Mouse (Mus musculus) forebrain, embryonic 16.5 days (tissue): ENCODE measurements around the gene Esyt1. TPM values are rescaled to one million over a fixed set of nuclear protein-coding genes. Genes with fewer than 3 reads are reported as not detected.
A peak's percentile ranks its signal among the peaks of the same experiment; 100 is the strongest.
"Not testable (repeated sequence)": the region's sequence is repeated elsewhere in the genome, so short reads cannot be mapped to it uniquely, and the experiment has no call there.

Experiments used
- ATAC-seq: fragments of 200-750 bp; cut with Nextera tagmentation; 2 replicates; pipeline ENCODE4 v1.8.0; 2017; ENCODE audit warnings: mild to moderate bottlenecking, moderate library complexity
- H3K27ac ChIP-seq: fragments of 300-500 bp; sonication (generic); 2 replicates; pipeline ENCODE4 v1.5.1; 2014; ENCODE audit warnings: low read length, control low read depth
- H3K27me3 ChIP-seq: fragments of 300-500 bp; sonication (generic); replicated peaks from 2 replicates; pipeline ENCODE4 v1.6.1; 2014; ENCODE audit warnings: low read length; ENCODE audit not compliant: control insufficient read depth, insufficient read depth
- H3K36me3 ChIP-seq: fragments of 300-500 bp; sonication (generic); 2 replicates; pipeline ENCODE4 v1.6.1; 2014; ENCODE audit not compliant: control insufficient read depth, insufficient read depth
- H3K4me1 ChIP-seq: fragments of 300-500 bp; sonication (generic); replicated peaks from 2 replicates; pipeline ENCODE4 v1.6.1; 2014; ENCODE audit warnings: low read length; ENCODE audit not compliant: control insufficient read depth, insufficient read depth
- H3K4me2 ChIP-seq: fragments of 300-500 bp; sonication (generic); 2 replicates; pipeline ENCODE4 v1.6.1; 2014; ENCODE audit warnings: mild to moderate bottlenecking, low read length, control low read depth
- H3K4me3 ChIP-seq: fragments of 300-500 bp; sonication (generic); replicated peaks from 2 replicates; pipeline ENCODE4 v1.5.1; 2014; ENCODE audit warnings: mild to moderate bottlenecking, low read length, control low read depth
- H3K9ac ChIP-seq: fragments of 300-500 bp; sonication (generic); replicated peaks from 2 replicates; pipeline ENCODE4 v1.6.1; 2014; ENCODE audit warnings: low read depth, low read length, control low read depth
- H3K9me3 ChIP-seq: fragments of 300-500 bp; sonication (generic); 2 replicates; pipeline ENCODE4 v1.6.1; 2016; ENCODE audit warnings: low read length; ENCODE audit not compliant: control insufficient read depth
- WGBS: fragments of 180-500 bp; shearing (Covaris S2); extraction: QIAGEN DNeasy Blood & Tissue Kit; methylation state at CpG from one replicate; pipeline ENCODE4 v1.1.7; 2014; 5-methylcytosine and 5-hydroxymethylcytosine counted together
- polyA plus RNA-seq: library from polyadenylated mRNA; unstranded; fragments of >200 nt; fragmentation: Nextera tagmentation; extraction: Ambion mirVana; gene quantifications from 2 replicates; pipeline ENCODE4 v1.2.1, GENCODE M21; 2015

Esyt1 gene
- polyA plus RNA-seq, 1 experiment from 2014 or later = 9.0 TPM

DNA sequence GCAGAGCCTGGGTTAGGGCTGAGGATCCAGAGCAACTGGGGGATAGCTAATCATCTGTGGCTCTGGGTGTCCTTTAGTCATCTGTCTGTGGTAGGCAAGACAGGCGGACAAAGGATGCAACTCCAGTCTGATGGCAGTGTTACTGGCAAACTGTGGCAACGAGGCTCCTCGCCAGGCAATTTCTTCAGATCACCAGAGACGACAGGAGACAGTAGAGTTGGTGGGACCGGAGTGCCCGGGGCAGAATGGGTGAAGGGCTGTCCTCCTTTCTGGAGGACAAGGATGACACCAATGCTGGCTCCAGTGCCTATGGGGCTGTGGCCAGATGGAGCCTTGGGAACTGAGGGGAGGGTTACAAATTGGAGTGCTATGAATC lies 24.0 kb upstream of the Esyt1 start:
- not testable (repeated sequence) for H3K4me3 ChIP-seq, H3K4me2 ChIP-seq
- WGBS = 66% methylated on average over 6 of the region's 6 CpGs

DNA sequence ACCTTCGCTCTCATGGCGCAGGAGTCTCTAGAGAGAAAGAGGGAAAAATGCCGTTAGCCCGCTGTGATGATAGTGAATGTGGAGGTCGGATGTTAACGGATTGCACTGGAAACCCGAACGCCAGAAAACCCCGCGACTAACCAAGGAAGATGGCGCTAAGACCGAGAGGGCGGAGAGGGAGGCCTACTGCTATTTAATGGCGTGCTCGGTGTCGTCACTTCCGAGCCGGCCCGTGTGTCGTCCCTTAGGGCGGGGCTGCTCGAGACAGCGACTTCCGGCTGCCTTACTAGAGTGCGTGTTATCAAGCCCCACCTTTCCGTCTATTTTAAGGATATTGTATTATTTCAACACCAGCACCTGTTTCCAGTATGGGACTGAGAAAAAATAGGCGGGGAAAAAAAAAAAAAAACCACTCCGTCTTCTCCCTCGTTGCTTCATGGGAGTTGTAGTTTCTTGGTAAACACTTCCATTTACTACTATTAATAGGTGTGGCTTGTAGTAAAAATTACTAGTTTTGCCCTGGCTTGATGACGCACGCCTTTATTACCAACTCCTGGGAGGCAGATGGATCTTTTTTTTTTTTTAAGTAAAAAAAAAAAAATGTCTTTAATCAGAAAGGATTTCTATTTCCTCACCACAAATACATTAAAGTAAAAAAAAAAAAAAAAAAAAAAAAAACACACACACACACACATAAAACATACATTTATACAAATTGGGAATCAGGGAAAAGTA lies 23.4 kb upstream of the Esyt1 start, which contains the start of gene Rpl41:
TSS of gene Rpl41 (minus strand) at position 359 of the 735 bp plus-strand sequence.
- Histone ChIP-seq H3K27ac (peak within 1 kb of the TSS; percentile 92), H3K9me3 (no peaks in the 10 kb centered on the region), H3K4me2 (peak within 1 kb of the TSS; percentile 80), H3K4me3 (peak within 1 kb of the TSS; percentile 83), H3K36me3 (peaks cover 10% of the 10 kb centered on the region; the same call in 1 of the 2 replicates), H3K27me3 (no peaks in the 10 kb centered on the region), H3K9ac (peak within 1 kb of the TSS; percentile 83), H3K4me1 (peaks cover 10% of the 10 kb centered on the region)
- WGBS = 0% methylated on average over 31 of the region's 31 CpGs
- peak; percentile 92 for ATAC-seq

More for the DNA sequence above, 24.0 kb upstream of the Esyt1 start:
- peak overlapping the region; percentile 47; the same call in 1 of the 2 replicates for H3K27ac ChIP-seq
- H3K9ac ChIP-seq, ATAC-seq, H3K9me3 ChIP-seq, H3K27me3 ChIP-seq, H3K36me3 ChIP-seq, H3K4me1 ChIP-seq: not testable (repeated sequence)

- Histone ChIP-seq H3K27ac (peak overlapping the region; percentile 92), H3K4me1 (peaks cover 13% of the 10 kb centered on the region), H3K9ac (peak overlapping the region; percentile 83), H3K36me3 (peaks cover 19% of the 10 kb centered on the region), H3K4me2 (peak overlapping the region; percentile 80), H3K4me3 (peak overlapping the region; percentile 83)
- WGBS = under 1% methylated on average over 26 of the region's 30 CpGs
- H3K27me3 ChIP-seq, H3K9me3 ChIP-seq, ATAC-seq: not testable (repeated sequence)
Measured at GRCm38 (mm10) chr10:128548051-128548791, 22.6 kb upstream of the Esyt1 start.

GRCm38 (mm10) chr10:128547361-128548032 lies 21.8 kb upstream of the Esyt1 start, which contains the start of gene Zc3h10:
Zc3h10 (minus strand) TSS chr10:128547774.
- Histone ChIP-seq H3K9ac (peak within 1 kb of the TSS; percentile 85), H3K36me3 (peaks cover 20% of the 10 kb centered on the region), H3K4me1 (peaks cover 13% of the 10 kb centered on the region), H3K27me3 (no peaks in the 10 kb centered on the region), H3K27ac (peak within 1 kb of the TSS; percentile 96), H3K4me2 (peak within 1 kb of the TSS; percentile 80), H3K4me3 (peak within 1 kb of the TSS; percentile 83), H3K9me3 (no peaks in the 10 kb centered on the region)
- peak; percentile 88 for ATAC-seq
- under 1% methylated on average over 43 of the region's 50 CpGs for WGBS

GRCm38 (mm10) chr10:128546787-128547186 lies 21.1 kb upstream of the Esyt1 start:
- no peaks in the 10 kb centered on the region for H3K9me3 ChIP-seq
- 22% methylated on average over 7 of the region's 7 CpGs for WGBS

GRCm38 (mm10) chr10:128546361-128546760 lies 20.7 kb upstream of the Esyt1 start:
- H3K27me3 ChIP-seq = no peaks in the 10 kb centered on the region
- no peak overlapping the region; the same call in 1 of the 2 replicates for H3K9ac ChIP-seq
- H3K27ac ChIP-seq = no peak overlapping the region; the same call in 1 of the 2 replicates
- peak overlapping the region; percentile 80 for H3K4me2 ChIP-seq
- ATAC-seq = no peak
- no peaks in the 10 kb centered on the region for H3K9me3 ChIP-seq
- 15% methylated on average over 4 of the region's 4 CpGs for WGBS
- H3K36me3 ChIP-seq = peaks cover 20% of the 10 kb centered on the region
- H3K4me3 ChIP-seq = peak overlapping the region; percentile 83
- peaks cover 13% of the 10 kb centered on the region for H3K4me1 ChIP-seq

More at GRCm38 (mm10) chr10:128546787-128547186, 21.1 kb upstream of the Esyt1 start:
- no peaks in the 10 kb centered on the region for H3K27me3 ChIP-seq
- H3K27ac ChIP-seq = peak overlapping the region; percentile 96
- H3K4me3 ChIP-seq = peak overlapping the region; percentile 83
- H3K4me2 ChIP-seq = peak overlapping the region; percentile 80
- ATAC-seq = no peak
- H3K36me3 ChIP-seq = peaks cover 20% of the 10 kb centered on the region
- peaks cover 13% of the 10 kb centered on the region for H3K4me1 ChIP-seq
- peak overlapping the region; percentile 85 for H3K9ac ChIP-seq

GRCm38 (mm10) chr10:128545570-128545898 lies 19.9 kb upstream of the Esyt1 start:
- Histone ChIP-seq H3K36me3 (peaks cover 20% of the 10 kb centered on the region), H3K4me2 (no peak overlapping the region), H3K4me1 (peaks cover 13% of the 10 kb centered on the region), H3K9me3 (no peaks in the 10 kb centered on the region), H3K27me3 (no peaks in the 10 kb centered on the region), H3K9ac (no peak overlapping the region), H3K27ac (no peak overlapping the region), H3K4me3 (no peak overlapping the region)
- ATAC-seq = no peak
- WGBS = 93% methylated on average over 3 of the region's 3 CpGs

- Histone ChIP-seq H3K36me3 (peaks cover 20% of the 10 kb centered on the region), H3K27me3 (no peaks in the 10 kb centered on the region), H3K27ac (no peak overlapping the region), H3K4me1 (peaks cover 13% of the 10 kb centered on the region), H3K9me3 (no peaks in the 10 kb centered on the region), H3K9ac (no peak overlapping the region), H3K4me2 (no peak overlapping the region), H3K4me3 (no peak overlapping the region)
- no peak for ATAC-seq
- WGBS = 96% methylated on average over 37 of the region's 37 CpGs
Measured at GRCm38 (mm10) chr10:128544674-128545569, 19.3 kb upstream of the Esyt1 start.
